Mouse (Mus musculus): ENCODE data around the gene Trmt1l. TPM values are rescaled to one million over a fixed set of nuclear protein-coding genes. Genes with fewer than 3 reads are reported as not detected.
"Not testable (repeated sequence)": the region's sequence is repeated elsewhere in the genome, so short reads cannot be mapped to it uniquely, and the experiment has no call there.

Gene Trmt1l
- polyA plus RNA-seq, 1 experiment from 2014 or later, result 42.5 TPM

- no peaks in the 10 kb centered on the region for H3K27me3 ChIP-seq (replicated peaks)
- no peak overlapping the region for H3K4me3 ChIP-seq (replicated peaks)
- no peaks in the 10 kb centered on the region for H3K9me3 ChIP-seq
- no peak overlapping the region for H3K9ac ChIP-seq
- 82% methylated on average over 9 of the region's 9 CpGs for WGBS
- no peak overlapping the region for H3K27ac ChIP-seq
- no peak overlapping the region for H3K4me2 ChIP-seq
- no peaks in the 10 kb centered on the region for H3K4me1 ChIP-seq
- no peak for ATAC-seq (ENCODE audit: insufficient read depth, low FRiP score, low read depth)
- 0 out of 2 replicates have a peak, but pooled peaks cover 10% of the 10 kb centered on the region for H3K36me3 ChIP-seq
Measured at GRCm38 (mm10) chr1:151461265-151461664, 32.9 kb downstream of the Trmt1l start.

- no peaks in the 10 kb centered on the region for H3K27me3 ChIP-seq (replicated peaks)
- no peak overlapping the region for H3K4me3 ChIP-seq (replicated peaks)
- no peaks in the 10 kb centered on the region for H3K4me1 ChIP-seq
- peaks cover 8% of the 10 kb centered on the region; the same call in 1 of the 2 replicates for H3K36me3 ChIP-seq
- H3K4me2 ChIP-seq, result no peak overlapping the region
- no peak overlapping the region for H3K9ac ChIP-seq
- H3K27ac ChIP-seq, result no peak overlapping the region
- WGBS, result 62% methylated on average over 4 of the region's 4 CpGs
- ATAC-seq (ENCODE audit: insufficient read depth, low FRiP score, low read depth), result no peak
- H3K9me3 ChIP-seq, result no peaks in the 10 kb centered on the region
Measured at GRCm38 (mm10) chr1:151464914-151465313, 36.6 kb downstream of the Trmt1l start.

- H3K9me3 ChIP-seq, result no peaks in the 10 kb centered on the region
- no peak overlapping the region for H3K4me2 ChIP-seq
- no peaks in the 10 kb centered on the region for H3K27me3 ChIP-seq (replicated peaks)
- ATAC-seq (ENCODE audit: insufficient read depth, low FRiP score, low read depth), result no peak
- WGBS, result 81% methylated on average over 4 of the region's 4 CpGs
- peaks cover 16% of the 10 kb centered on the region; the same call in 1 of the 2 replicates for H3K36me3 ChIP-seq
- H3K4me3 ChIP-seq (replicated peaks), result no peak overlapping the region
- no peak overlapping the region for H3K9ac ChIP-seq
- H3K27ac ChIP-seq, result no peak overlapping the region
- no peaks in the 10 kb centered on the region for H3K4me1 ChIP-seq
Measured at GRCm38 (mm10) chr1:151466571-151466970, 38.2 kb downstream of the Trmt1l start.

GRCm38 (mm10) chr1:151471429-151471828, 43.1 kb downstream of the Trmt1l start:
- 53% methylated on average over 7 of the region's 7 CpGs for WGBS
- no peaks in the 10 kb centered on the region for H3K4me1 ChIP-seq
- no peaks in the 10 kb centered on the region for H3K9me3 ChIP-seq
- no peak overlapping the region for H3K9ac ChIP-seq
- no peak overlapping the region for H3K4me3 ChIP-seq (replicated peaks)
- H3K36me3 ChIP-seq, result peaks cover 40% of the 10 kb centered on the region
- no peak overlapping the region for H3K4me2 ChIP-seq
- H3K27ac ChIP-seq, result no peak overlapping the region
- H3K27me3 ChIP-seq (replicated peaks), result no peaks in the 10 kb centered on the region
- no peak for ATAC-seq (ENCODE audit: insufficient read depth, low FRiP score, low read depth)

- H3K9me3 ChIP-seq; H3K27me3 ChIP-seq (replicated peaks); H3K9ac ChIP-seq; H3K4me3 ChIP-seq (replicated peaks); H3K27ac ChIP-seq; H3K4me1 ChIP-seq; H3K4me2 ChIP-seq; ATAC-seq (ENCODE audit: insufficient read depth, low FRiP score, low read depth): not testable (repeated sequence)
- WGBS, result 91% methylated on average over 8 of the region's 8 CpGs
- H3K36me3 ChIP-seq, result peaks cover 45% of the 10 kb centered on the region
Measured at GRCm38 (mm10) chr1:151472386-151472785, 44.0 kb downstream of the Trmt1l start.

GRCm38 (mm10) chr1:151482497-151482896, 54.2 kb downstream of the Trmt1l start:
- no peak for ATAC-seq (ENCODE audit: insufficient read depth, low FRiP score, low read depth)

GRCm38 (mm10) chr1:151483568-151483967, 55.2 kb downstream of the Trmt1l start:
- no peaks in the 10 kb centered on the region for H3K27me3 ChIP-seq (replicated peaks)
- ATAC-seq (ENCODE audit: insufficient read depth, low FRiP score, low read depth), result no peak
- no peak overlapping the region for H3K27ac ChIP-seq
- no peak overlapping the region for H3K4me2 ChIP-seq
- no peaks in the 10 kb centered on the region for H3K4me1 ChIP-seq
- 0 out of 2 replicates have a peak, but pooled peaks cover 8% of the 10 kb centered on the region for H3K36me3 ChIP-seq
- no peaks in the 10 kb centered on the region for H3K9me3 ChIP-seq
- H3K9ac ChIP-seq, result no peak overlapping the region
- 58% methylated on average over 1 of the region's 1 CpGs for WGBS
- H3K4me3 ChIP-seq (replicated peaks), result no peak overlapping the region

More at GRCm38 (mm10) chr1:151482497-151482896, 54.2 kb downstream of the Trmt1l start:
- Histone ChIP-seq H3K9ac (no peak overlapping the region), H3K4me1 (no peaks in the 10 kb centered on the region), H3K9me3 (no peaks in the 10 kb centered on the region), H3K4me2 (no peak overlapping the region), H3K36me3 (0 out of 2 replicates have a peak, but pooled peaks cover 8% of the 10 kb centered on the region), H3K27ac (no peak overlapping the region), H3K4me3 (replicated peaks) (no peak overlapping the region), H3K27me3 (replicated peaks) (no peaks in the 10 kb centered on the region)
- WGBS, result 94% methylated on average over 1 of the region's 1 CpGs

- H3K4me1 ChIP-seq, result 0 out of 2 replicates have a peak, but pooled peaks cover 3% of the 10 kb centered on the region
- no peak overlapping the region for H3K4me2 ChIP-seq
- H3K9me3 ChIP-seq, result no peaks in the 10 kb centered on the region
- no peak overlapping the region for H3K27ac ChIP-seq
- H3K27me3 ChIP-seq (replicated peaks), result no peaks in the 10 kb centered on the region
- no peak for ATAC-seq (ENCODE audit: insufficient read depth, low FRiP score, low read depth)
- 84% methylated on average over 5 of the region's 5 CpGs for WGBS
- H3K9ac ChIP-seq, result no peak overlapping the region
- H3K36me3 ChIP-seq, result 0 out of 2 replicates have a peak, but pooled peaks cover 8% of the 10 kb centered on the region
- no peak overlapping the region for H3K4me3 ChIP-seq (replicated peaks)
Measured at GRCm38 (mm10) chr1:151484754-151485153, 56.4 kb downstream of the Trmt1l start.

- H3K36me3 ChIP-seq, result no peaks in the 10 kb centered on the region
- H3K4me2 ChIP-seq, result no peak overlapping the region
- H3K9ac ChIP-seq, result no peak overlapping the region
- no peaks in the 10 kb centered on the region for H3K9me3 ChIP-seq
- H3K4me3 ChIP-seq (replicated peaks), result no peak overlapping the region
- no peaks in the 10 kb centered on the region for H3K27me3 ChIP-seq (replicated peaks)
- WGBS, result 74% methylated on average over 6 of the region's 6 CpGs
- no peak overlapping the region for H3K27ac ChIP-seq
- H3K4me1 ChIP-seq, result peaks cover 5% of the 10 kb centered on the region; the same call in 1 of the 2 replicates
- no peak for ATAC-seq (ENCODE audit: insufficient read depth, low FRiP score, low read depth)
Measured at GRCm38 (mm10) chr1:151489806-151490205, 61.5 kb downstream of the Trmt1l start.

GRCm38 (mm10) chr1:151492419-151492818, 64.1 kb downstream of the Trmt1l start:
- Histone ChIP-seq H3K9ac (no peak overlapping the region), H3K4me3 (replicated peaks) (no peak overlapping the region), H3K36me3 (no peaks in the 10 kb centered on the region), H3K4me1 (peaks cover 15% of the 10 kb centered on the region), H3K27me3 (replicated peaks) (no peaks in the 10 kb centered on the region), H3K4me2 (no peak overlapping the region), H3K9me3 (no peaks in the 10 kb centered on the region), H3K27ac (no peak overlapping the region)
- 35% methylated on average over 1 of the region's 1 CpGs for WGBS
- no peak for ATAC-seq (ENCODE audit: insufficient read depth, low FRiP score, low read depth)

GRCm38 (mm10) chr1:151493826-151494225, 65.5 kb downstream of the Trmt1l start:
- Histone ChIP-seq H3K9me3 (no peaks in the 10 kb centered on the region), H3K4me1 (peaks cover 20% of the 10 kb centered on the region)
- no peak for ATAC-seq (ENCODE audit: insufficient read depth, low FRiP score, low read depth)

GRCm38 (mm10) chr1:151494711-151495110, 66.4 kb downstream of the Trmt1l start:
- H3K27ac ChIP-seq, result no peak overlapping the region
- H3K36me3 ChIP-seq, result no peaks in the 10 kb centered on the region
- 66% methylated on average over 6 of the region's 6 CpGs for WGBS
- H3K9me3 ChIP-seq, result no peaks in the 10 kb centered on the region
- no peak for ATAC-seq (ENCODE audit: insufficient read depth, low FRiP score, low read depth)
- peaks cover 18% of the 10 kb centered on the region for H3K4me1 ChIP-seq
- no peaks in the 10 kb centered on the region for H3K27me3 ChIP-seq (replicated peaks)
- no peak overlapping the region for H3K4me2 ChIP-seq
- no peak overlapping the region for H3K9ac ChIP-seq
- H3K4me3 ChIP-seq (replicated peaks), result no peak overlapping the region

More at GRCm38 (mm10) chr1:151493826-151494225, 65.5 kb downstream of the Trmt1l start:
- Histone ChIP-seq H3K36me3 (no peaks in the 10 kb centered on the region), H3K9ac (no peak overlapping the region), H3K4me3 (replicated peaks) (no peak overlapping the region), H3K27ac (no peak overlapping the region), H3K27me3 (replicated peaks) (no peaks in the 10 kb centered on the region), H3K4me2 (no peak overlapping the region)

Data from stomach, embryonic 15.5 days (tissue).